Mouse (Mus musculus) left cerebral cortex, adult 2 months (tissue): ENCODE measurements around the gene Papss2. TPM values are rescaled to one million over a fixed set of nuclear protein-coding genes. Genes with fewer than 3 reads are reported as not detected.

Experiments used
- DNase-seq, 2 experiments: peaks; one replicate each; pipeline ENCODE4 v3.0.0; 2021 to 2022; ENCODE audit warnings: low spot score in 2 of 2, mixed read lengths in 1 of 2; ENCODE audit errors: extremely low spot score in 1 of 2
- H3K27ac ChIP-seq: fragments of 200-600 bp; 2 replicates; pipeline ENCODE4 v1.8.1; 2022
- H3K4me3 ChIP-seq: fragments of 200-600 bp; 2 replicates; pipeline ENCODE4 v1.8.1; 2022
- CTCF ChIP-seq: fragments of 200-600 bp; IDR thresholded peaks from 2 replicates; pipeline ENCODE4 v1.8.1; 2022; ENCODE audit warnings: antibody characterized with exemption, mild to moderate bottlenecking, moderate library complexity
- intact Hi-C: fragments of 180-260 bp; cut with DNase I; formaldehyde crosslinking; loops from one replicate; pipeline ENCODE4 v1.15.1; 2025
- total RNA-seq, 2 experiments: library from RNA; stranded (reverse); gene quantifications; 2 replicates each; pipeline ENCODE4 v1.2.3; 2021

Gene Papss2
- total RNA-seq, 2 experiments from 2014 or later: 8.1 to 9.8 TPM

DNA sequence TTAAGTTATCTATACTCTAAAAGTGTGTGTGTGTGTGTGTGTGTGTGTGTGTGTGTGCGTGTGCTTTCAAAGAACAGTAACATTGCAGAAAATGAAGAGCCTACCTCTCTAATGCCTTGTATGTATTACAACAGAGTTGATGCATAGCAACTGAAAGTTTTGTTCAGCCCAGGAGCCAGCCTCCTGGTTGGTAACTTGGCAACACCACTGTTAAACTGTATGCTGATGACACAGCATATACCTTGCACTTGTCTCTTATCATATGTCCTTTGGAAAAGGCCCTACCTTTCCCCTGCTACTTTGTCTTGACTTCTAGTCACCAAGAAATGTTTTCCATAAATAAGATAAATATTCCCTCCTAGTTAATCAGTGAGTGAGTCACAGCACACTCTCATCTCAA lies 7.9 kb downstream of the Papss2 start:
- intact Hi-C loops: no loop called here
- H3K4me3 ChIP-seq: no peak overlapping the region
- no peak for DNase-seq
- no peak overlapping the region for H3K27ac ChIP-seq
- TF ChIP-seq CTCF: no peak

GRCm38 (mm10) chr19:32604127-32604526 lies 8.5 kb downstream of the Papss2 start:
- Histone ChIP-seq H3K4me3 (no peak overlapping the region), H3K27ac (no peak overlapping the region)
- DNase-seq: no peak
- no peak for TF ChIP-seq CTCF
- intact Hi-C loops: no loop called here

- DNase-seq: no peak
- intact Hi-C loops: no loop called here
- no peak for TF ChIP-seq CTCF
- Histone ChIP-seq H3K4me3 (no peak overlapping the region), H3K27ac (no peak overlapping the region)
Observed at GRCm38 (mm10) chr19:32604563-32605252, 9.1 kb downstream of the Papss2 start.

GRCm38 (mm10) chr19:32606227-32606827 lies 10.7 kb downstream of the Papss2 start:
- intact Hi-C loops: no loop called here
- TF ChIP-seq CTCF: no peak
- Histone ChIP-seq H3K4me3 (no peak overlapping the region), H3K27ac (no peak overlapping the region)
- no peak for DNase-seq

DNA sequence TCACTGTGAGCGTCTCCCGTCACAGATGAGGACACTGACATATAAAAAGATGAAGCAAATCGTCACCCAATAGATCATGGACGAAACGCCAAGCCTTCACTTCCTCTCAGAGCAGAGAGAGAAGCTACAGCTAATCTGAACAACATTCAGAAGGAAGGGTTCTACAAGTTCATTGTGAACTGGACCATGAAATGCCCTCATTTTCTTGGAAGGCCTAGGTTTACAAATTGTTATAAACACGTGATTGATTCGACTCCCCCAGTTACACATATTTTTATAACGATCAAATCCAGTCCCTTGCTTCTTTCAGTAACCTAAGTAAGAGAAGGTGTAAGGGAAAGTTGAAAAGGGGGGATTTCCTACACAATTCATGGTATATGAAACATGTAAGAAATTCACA lies 11.4 kb downstream of the Papss2 start:
- Histone ChIP-seq H3K4me3 (no peak overlapping the region), H3K27ac (no peak overlapping the region)
- no peak for DNase-seq
- intact Hi-C loops: no loop called here
- TF ChIP-seq CTCF: no peak

- no peak for TF ChIP-seq CTCF
- Histone ChIP-seq H3K27ac (no peak overlapping the region), H3K4me3 (no peak overlapping the region)
- DNase-seq: no peak
- intact Hi-C loops: no loop called here
Observed at GRCm38 (mm10) chr19:32611386-32612092, 15.9 kb downstream of the Papss2 start.

DNA sequence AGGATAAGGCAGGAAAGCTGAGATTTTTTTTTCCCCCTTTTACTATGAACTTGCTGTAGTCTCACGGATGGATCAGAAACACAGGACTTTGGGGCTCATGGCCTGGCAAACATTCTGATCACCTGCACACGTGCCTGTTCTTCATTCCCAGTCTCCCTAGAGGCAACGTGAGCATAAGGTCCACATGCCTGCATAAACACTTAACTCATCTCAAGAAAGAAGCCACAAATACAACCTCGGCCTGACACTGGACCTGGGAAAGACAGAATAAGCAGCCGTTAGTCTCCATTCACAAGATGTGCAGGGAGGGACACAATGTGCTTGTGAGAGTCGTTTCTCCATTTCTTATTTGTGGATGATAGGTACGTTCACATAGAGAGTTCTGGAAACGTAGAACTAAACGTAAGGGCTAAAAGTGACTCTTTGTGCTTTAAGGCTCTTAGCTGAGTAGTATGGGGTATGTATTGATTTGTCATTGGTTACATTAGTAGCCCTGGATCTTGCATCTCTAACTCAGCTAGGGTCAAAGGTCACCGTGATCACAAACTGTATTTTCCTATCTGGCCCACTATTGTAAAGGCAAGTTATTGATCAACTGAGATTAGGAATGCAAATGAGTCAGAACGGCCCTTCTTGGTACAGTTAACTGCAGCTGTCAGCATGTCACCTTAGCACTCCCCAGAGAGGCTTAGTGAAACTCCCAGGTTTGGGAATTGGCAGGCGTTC lies 18.6 kb downstream of the Papss2 start:
- DNase-seq: no peak
- intact Hi-C loops: no loop called here
- Histone ChIP-seq H3K4me3 (no peak overlapping the region), H3K27ac (no peak overlapping the region)
- no peak for TF ChIP-seq CTCF

GRCm38 (mm10) chr19:32614772-32615099 lies 19.1 kb downstream of the Papss2 start:
- TF ChIP-seq CTCF: no peak
- intact Hi-C loops: no loop called here

GRCm38 (mm10) chr19:32616646-32617045 lies 21.1 kb downstream of the Papss2 start:
- no peak for TF ChIP-seq CTCF
- no peak for DNase-seq
- intact Hi-C loops: no loop called here
- H3K27ac ChIP-seq: no peak overlapping the region
- H3K4me3 ChIP-seq: no peak overlapping the region

More at GRCm38 (mm10) chr19:32614772-32615099, 19.1 kb downstream of the Papss2 start:
- Histone ChIP-seq H3K27ac (no peak overlapping the region), H3K4me3 (no peak overlapping the region)
- DNase-seq: no peak

- intact Hi-C loops: no loop called here
- DNase-seq: no peak
- H3K27ac ChIP-seq: no peak overlapping the region
- TF ChIP-seq CTCF: no peak
- H3K4me3 ChIP-seq: no peak overlapping the region
Observed at GRCm38 (mm10) chr19:32619739-32620138, 24.1 kb downstream of the Papss2 start.

GRCm38 (mm10) chr19:32620859-32621445 lies 25.4 kb downstream of the Papss2 start:
- no peak for TF ChIP-seq CTCF
- intact Hi-C loops: no loop called here
- Histone ChIP-seq H3K4me3 (no peak overlapping the region), H3K27ac (no peak overlapping the region)
- DNase-seq: no peak

- no peak for DNase-seq
- Histone ChIP-seq H3K27ac (no peak overlapping the region), H3K4me3 (no peak overlapping the region)
- intact Hi-C loops: no loop called here
- no peak for TF ChIP-seq CTCF
Observed at GRCm38 (mm10) chr19:32622142-32622541, 26.6 kb downstream of the Papss2 start.
